Mouse (Mus musculus): ENCODE measurements around the gene Ndufa6.
"Not testable (repeated sequence)": the region's sequence is repeated elsewhere in the genome, so short reads cannot be mapped to it uniquely, and the experiment has no call there.

Gene Ndufa6

DNA sequence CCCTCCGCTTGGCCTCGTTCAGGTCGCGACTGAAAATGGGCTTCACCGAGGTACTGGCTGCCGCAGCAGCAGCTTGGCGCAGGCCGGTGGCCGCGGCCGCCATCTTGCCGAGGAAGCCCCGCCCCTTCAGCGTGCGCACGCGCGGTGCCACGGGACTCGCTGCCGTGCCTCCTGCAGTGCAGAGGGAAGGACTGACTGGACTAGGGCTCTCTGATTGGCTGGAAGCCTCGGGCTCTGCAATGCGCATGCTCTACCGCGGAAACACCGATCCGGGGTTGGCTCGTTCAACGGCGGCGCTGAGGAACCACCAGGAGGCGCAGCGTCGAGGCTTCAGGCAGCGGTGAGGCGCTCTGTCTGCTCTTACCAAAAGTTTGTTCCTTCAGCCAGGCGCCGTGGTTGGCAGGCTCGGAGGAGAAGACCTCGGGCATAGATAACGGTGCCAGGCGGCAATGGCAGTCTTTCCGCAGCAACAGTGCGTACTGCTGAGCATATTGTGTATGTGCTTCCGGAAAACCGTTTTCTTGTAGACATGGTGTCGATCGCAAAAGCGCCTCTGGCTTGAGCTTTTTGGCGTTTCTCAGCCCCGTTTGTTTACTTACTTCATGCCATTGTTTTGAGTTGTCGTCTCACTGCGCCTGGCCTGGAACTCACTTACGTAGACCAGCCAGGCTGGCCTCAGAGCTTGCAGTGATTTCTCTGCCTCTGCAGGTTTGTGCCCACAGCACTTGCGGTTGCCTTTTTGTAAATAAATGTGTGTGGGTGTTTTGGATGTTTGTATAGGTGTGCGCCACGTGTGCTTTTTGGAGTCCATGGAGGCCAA lies at the start of gene Ndufa6:
Gene Ndufa6 (minus strand): TSS at position 197 of the 820 bp plus-strand sequence.
- DNase-seq (ENCODE audit: low spot score in 2 of 2), result peak; percentile 90 to 96

DNA sequence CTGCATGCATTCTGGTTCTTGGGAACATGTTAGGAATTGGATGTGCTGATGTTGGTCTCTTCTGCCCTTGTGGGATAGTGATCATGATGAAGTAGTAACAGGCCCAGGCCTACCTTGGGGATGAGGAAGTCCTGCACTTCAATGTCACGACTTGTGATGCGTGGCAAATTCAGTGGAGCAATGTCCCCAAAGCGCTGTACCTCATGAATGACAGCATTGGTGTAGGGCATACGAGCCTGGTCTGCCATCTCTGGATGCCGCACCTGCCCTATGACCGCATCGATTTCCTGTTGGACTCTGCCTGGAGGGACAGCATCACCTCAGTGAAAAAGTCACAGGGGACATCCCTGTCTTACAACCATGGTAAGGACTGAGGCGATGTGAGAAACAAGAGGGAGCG lies 49.5 kb upstream of the Ndufa6 start:
- DNase-seq (ENCODE audit: low spot score in 2 of 2), result no peak

DNA sequence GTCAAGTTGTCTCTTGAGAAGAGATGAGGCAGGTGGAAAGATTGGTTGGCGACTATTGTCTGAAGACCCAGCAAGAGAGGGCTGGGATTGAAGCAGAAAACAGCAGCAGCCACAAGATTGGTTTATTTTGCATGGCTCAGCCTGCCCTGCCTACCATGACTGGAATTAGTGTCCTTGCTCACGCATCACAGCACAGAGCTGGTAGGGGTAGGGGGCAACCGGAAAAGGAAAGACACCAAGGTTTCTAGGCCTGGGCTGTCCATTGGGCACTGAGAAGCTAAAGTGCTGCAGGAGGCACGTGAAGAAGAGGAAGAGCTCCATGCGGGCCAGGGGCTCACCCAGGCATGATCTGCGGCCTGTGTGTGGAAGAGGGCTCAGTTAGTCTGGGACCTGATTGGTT lies 48.6 kb upstream of the Ndufa6 start:
- DNase-seq (ENCODE audit: low spot score in 2 of 2), result no peak

DNA sequence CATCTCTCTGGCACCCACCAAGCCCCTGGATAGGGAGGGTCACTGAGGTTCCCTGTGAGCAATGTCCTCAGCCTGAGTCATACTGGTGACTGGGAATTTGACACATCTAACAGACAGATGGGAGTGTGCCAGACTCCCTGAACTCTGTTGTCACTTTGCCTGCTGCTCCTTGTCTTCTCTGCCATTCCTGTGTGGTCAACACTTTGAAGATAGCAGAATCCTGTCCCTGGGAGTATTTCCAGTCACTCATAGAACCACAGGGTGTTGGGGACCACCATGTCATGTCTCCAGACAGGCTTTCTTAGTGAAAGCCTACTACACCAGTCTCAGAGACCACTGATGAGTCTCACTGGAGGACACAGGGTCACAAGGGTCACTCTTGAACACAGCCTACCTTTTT lies 48.0 kb upstream of the Ndufa6 start:
- DNase-seq (ENCODE audit: low spot score in 2 of 2), result no peak

DNA sequence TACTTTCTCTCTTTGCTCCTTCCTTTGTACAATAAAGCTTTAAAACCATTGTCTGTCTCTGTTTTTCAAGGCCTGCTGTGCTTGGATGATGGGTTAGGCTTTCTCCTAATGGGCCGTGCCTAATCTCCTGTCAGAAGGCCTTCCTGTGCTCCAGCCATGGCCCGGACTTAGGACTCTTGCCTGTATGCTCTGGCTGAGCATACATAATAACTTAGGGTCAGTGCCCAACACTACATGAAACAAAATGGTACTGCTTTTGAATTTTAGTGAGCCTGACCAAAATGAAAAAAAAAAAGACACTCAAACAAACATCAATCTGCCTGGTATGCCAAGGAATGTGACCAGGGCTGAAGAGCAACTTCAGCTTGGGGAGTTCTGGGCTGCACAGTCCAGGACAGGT lies 47.4 kb upstream of the Ndufa6 start:
- no peak for DNase-seq (ENCODE audit: low spot score in 2 of 2)

DNA sequence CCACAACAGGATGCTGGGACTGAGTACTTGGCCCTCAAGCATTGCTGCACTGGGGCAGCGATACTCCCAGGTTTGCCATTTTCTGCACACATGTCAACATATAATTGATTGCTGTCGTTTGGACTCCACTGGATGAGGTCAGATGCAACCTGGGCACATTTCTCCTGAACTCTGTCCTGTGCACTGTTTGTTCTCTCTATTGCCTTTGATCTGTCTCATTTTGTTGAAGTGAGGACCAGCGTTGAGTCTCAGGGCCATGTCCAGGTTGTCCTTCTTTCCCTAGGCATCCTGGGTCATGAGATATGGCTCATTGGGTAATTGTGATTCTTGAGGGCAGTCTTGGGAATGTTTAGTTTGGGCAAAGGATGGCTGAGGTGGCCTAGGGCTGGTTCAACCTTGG lies 41.8 kb upstream of the Ndufa6 start:
- DNase-seq (ENCODE audit: low spot score in 2 of 2), result not testable (repeated sequence)

DNA sequence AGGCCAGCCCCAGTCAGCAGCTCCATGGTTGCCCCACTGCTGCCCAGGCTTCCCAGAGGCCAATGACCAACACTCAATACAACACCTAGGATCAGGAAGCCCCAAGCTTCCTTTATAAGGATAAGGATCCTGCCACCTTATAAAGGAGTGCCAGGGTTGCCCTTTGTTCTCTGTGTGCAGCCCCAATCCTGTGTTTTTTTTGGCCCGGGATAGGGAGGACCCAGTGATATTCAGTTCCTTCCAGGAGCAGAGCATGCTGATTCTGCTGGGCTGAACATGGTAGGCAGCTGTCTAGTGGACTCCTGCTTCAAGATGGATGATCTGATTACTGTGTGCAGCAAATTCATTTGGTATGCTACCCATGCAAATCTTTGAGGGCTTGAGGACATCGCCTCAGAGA lies 39.8 kb upstream of the Ndufa6 start, which contains the start of gene Cyp2d11:
Gene Cyp2d11 (minus strand): TSS at position 101 of the 400 bp plus-strand sequence.
- not testable (repeated sequence) for DNase-seq (ENCODE audit: low spot score in 2 of 2)

DNA sequence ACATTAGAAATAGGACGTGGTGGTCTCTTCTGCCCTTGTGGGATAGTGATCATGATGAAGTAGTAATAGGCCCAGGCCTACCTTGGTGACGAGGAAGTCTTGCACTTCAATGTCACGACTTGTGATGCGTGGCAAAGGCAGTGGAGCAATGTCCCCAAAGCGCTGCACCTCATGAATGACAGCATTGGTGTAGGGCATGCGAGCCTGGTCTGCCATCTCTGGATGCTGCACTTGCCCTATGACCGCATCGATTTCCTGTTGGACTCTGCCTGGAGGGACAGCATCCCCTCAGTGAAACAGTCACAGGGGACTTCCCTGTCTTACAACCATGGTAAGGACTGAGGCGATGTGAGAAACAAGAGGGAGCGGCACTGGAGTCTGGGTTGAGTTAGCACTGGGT lies 35.8 kb upstream of the Ndufa6 start:
- DNase-seq (ENCODE audit: low spot score in 2 of 2), result not testable (repeated sequence)

DNA sequence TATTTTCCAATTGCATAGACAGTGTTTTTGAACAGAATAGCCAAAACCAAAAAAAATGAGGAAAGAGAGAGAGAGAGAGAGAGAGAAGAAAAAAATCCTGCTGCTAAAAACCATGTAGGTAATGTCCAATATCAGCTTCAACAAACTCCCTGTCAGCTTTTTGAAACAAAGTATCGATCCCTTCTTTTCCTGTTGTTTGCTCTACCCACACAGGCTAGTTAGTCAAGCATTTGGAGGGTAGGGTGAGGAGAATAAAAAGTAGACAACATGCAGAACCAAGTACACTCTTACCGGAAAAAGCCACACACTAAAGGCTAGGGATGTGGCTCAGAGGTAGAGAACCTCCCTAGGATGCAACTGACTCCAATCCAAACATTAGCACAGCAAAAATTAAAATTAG lies 31.6 kb upstream of the Ndufa6 start:
- DNase-seq (ENCODE audit: low spot score in 2 of 2), result no peak

DNA sequence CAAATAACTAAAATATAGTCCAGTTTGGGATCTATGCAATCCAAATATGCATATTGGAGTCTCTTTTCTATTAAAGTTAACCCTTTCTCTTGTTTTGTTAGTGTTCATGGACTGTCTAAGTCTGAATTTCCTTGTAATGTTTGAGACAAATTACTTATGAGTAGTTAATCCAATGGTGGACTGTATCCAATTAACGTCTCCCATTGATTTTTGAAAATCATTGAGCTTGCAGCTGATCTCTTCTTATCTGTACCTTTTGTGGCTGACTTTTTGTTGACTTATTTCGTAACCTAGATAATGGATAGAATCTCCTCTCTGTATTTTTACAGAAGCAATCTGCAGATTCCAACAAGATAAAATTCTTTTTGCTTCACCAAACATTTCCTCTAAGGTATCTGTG lies 28.3 kb upstream of the Ndufa6 start:
- DNase-seq (ENCODE audit: low spot score in 2 of 2), result no peak

DNA sequence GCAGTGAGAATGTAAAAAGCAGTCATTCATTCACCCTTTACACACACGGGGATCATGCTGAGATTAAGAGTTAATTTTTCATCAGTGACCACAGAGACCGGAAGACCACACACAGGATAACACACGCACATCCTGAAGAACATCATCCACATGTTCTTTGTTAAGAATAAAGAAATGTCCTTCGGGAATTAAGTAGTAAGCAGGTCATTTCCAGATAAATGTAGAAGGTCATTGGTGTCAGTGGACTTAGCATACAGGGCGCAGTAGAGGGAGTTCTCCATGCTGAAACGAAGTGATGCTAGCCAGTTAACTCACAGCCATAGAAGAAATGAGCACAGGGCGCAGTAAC lies 26.6 kb upstream of the Ndufa6 start:
- DNase-seq (ENCODE audit: low spot score in 2 of 2), result no peak

DNA sequence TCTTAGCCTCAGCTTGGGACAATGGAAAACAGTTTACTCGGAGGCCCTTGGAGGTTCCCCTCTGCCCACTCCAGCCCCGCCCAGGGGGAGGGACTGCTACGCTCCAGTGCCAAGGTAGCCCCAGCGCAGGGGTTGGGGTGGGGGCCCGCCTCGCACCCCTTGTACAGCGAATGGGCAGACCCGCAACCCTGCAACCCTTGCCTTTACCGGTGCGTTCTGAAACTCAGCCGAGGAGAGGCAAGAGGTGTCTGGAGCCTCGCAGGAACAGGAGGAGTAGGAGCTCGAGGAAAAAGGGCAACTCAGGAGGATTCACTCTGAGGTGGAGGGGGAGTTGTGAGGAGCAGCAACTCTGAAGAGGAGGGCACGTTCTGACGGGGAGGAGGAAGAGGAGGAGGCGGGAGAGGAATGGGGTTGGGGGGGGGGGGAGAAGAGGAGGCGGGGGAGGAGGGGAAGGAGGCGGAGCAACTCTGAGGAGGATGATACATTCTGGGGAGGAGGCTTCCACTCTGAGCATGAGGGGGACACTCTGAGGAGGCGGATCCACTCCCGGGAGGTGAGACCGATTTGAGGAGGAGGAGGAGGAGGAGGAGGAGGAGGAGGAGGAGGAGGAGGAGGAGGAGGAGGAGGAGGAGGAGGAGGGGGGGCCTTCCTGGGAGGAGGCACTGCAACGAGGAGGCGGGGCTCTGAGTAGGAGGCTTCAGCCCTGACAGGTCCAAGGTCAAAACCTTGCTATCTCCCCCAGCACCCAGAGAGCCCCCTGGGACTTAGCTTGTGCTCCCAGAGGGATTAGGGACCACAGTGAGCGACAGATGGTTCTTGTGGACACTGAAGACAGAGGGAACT lies 26.0 kb upstream of the Ndufa6 start, which contains the start of gene Cyp2d22:
Gene Cyp2d22 (minus strand): TSS at position 390 of the 843 bp plus-strand sequence.
- peak; percentile 26 to 57 for DNase-seq (ENCODE audit: low spot score in 2 of 2)

DNA sequence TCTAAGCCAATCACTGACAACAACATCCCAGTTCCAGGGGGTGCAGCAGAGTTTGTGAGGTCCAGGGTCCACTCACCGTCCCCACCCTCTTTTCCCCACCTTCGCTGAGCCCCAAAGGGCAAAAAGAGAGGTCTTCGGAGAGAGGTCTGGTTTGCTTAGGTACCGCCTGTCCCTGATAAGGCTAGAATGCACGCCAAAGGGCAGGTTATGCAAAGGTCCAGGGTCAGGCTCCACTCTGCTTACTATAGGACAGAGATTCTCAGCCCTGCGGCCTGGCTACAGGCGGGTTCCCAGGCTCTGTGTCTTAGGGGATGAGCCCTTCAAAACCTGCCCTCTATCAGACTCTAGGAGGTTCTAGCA lies 25.4 kb upstream of the Ndufa6 start:
- peak in 1 of 2 experiments; percentile 26 for DNase-seq (ENCODE audit: low spot score in 2 of 2)

DNA sequence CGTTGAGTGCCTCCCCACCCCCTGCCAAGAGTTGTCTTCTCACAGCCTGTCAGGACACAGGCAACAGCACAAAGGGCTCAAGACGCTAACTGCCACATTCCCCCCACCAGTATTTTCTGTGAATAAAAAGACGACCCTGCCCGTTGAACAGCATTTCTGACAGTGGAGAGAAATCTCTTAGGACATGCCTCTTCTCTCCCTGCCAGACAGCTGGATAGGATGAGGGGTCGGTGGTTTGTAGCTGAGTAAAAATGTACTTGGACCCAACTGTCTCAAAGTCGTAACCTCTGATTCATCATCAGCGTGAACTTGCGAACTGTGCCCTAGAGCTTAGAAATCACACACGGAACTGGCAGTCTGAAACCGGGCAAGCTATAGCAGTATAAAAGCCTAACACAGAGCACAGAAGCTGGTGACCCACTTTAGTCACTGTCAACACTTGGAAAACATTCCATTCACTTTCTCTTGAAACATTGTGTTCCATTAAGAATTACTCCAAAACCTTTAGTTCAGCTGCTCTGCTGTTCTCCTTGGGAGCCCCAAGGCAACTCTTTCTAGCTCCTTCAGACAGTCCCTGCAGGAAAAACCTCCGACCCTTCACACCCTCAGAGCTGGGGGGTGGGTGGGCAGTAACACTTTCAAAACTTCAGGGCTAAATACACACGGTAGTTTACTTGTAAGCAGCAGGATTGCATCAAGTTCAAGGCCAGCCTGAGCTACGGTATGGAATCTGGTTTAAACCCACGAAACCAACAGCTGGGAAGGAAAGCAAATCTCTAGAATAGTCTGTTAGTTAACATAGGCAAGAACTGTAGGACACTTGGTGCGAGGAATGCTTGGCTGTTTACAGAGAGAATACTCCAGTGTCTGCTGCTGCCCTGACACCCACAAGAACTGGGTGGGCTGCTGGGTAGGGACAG lies 24.4 kb upstream of the Ndufa6 start:
- no peak for DNase-seq (ENCODE audit: low spot score in 2 of 2)

DNA sequence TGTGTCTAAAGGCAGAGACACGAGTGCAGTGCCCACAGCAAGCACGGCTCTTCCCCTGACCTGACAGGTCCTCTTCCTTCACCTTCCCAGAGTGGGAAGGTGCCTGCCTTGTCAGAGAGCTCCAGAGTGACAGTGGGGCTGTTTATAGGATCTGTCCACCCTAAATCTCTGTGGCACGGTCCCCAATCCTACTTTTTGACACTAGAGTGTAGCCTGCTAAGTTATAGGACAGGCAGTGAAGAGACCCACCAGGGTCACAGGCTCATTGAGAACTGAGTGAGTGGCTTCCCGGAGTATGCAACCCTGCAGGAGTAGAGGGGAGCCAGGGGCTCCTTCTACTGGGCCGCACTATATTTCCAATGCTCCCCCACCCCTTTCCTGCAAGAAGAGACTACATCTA lies 23.6 kb upstream of the Ndufa6 start:
- DNase-seq (ENCODE audit: low spot score in 2 of 2), result no peak

DNA sequence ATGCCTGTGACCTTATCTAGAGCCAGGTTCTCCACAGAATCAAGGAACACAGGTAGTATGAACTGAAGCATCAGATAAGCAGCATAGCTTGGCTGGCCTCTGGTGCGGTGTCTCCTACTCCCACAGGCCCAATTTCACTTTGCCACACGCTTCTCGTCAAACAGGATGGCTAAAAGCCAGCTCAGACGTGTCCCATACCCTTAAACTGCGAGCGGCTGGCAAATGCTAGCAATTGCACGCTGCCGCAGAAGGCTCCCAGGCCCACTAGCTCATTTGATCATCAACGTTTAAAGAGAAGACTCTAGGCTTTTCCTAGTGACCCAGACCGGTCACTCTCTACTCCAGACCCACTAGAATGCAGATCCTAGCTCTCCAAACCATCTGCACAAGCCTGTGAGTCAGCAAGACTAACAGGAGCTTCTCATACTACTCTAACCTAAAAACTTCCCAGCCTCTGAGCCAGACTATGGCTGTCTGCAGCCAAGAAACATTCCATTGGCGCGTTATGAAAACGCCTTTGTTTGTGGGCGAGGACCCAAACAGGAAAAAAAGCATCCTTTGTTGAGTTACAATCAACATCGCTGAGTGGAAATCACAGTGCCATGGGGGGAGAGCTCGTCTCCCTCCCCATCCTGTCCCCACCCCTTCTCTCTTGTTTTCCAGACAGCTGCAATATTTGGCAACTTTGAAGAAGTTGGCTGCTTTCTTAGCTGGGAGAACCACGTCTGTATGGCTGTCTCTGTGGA lies 22.4 kb upstream of the Ndufa6 start:
- DNase-seq (ENCODE audit: low spot score in 2 of 2), result peak in 1 of 2 experiments; percentile 56

DNA sequence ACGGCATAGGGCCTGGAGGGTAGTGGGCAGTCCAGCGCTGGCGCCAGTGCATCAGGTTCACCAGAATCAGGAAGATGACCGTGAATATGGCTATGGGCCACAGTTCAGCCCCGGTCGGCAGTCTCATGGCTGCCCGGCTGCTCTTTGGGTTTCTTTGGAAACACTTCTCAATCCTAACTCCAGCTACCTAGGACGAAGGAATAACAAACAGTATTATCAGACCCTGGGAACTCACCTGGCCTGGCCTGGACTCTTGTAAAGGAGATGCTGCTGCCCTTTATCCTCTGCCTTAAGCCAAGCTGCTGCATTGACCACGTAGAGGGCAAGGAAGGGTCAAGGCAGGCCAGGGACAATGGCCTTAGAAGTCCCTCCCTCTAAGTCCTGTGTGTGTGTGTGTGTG lies 21.7 kb upstream of the Ndufa6 start:
- DNase-seq (ENCODE audit: low spot score in 2 of 2), result no peak

DNA sequence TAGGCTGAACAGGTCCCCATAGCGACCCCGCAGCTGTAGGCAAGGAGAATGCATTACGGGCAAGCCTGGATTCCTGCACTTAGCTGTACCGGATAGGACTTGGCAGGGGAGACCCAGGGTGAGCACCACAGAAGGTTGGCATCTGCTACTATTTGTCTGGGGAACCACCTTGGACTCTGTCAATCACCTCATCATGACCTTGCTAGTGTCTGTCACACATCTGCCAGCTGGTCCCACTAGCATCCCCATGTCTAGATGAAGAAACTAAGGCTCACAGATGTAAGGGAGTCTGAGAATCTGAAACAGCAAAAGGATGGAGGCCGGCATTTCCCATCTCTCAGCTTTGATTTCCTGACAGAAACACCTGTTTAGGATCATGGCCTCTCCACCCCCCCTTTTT lies 20.3 kb upstream of the Ndufa6 start:
- DNase-seq (ENCODE audit: low spot score in 2 of 2), result no peak

DNA sequence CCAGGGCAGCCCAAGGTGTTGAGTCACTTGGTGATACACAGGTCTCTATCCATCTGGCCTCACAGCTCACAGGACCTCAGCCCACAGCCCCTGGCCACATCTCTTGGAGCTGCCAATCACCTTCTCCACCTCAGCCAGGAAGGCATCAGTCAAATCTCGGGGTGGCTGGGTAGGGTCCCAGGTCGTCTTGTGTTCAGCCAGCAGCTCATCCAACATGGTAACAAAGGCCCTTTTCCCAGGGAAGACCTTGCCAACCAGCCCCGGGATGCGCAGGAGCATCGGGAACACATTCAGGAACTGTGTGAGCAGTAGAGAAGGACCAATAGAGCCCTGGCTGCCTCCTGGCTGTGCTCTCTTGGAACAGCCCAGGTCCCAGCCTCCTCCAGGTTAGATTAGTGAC lies 18.9 kb upstream of the Ndufa6 start:
- no peak for DNase-seq (ENCODE audit: low spot score in 2 of 2)

DNA sequence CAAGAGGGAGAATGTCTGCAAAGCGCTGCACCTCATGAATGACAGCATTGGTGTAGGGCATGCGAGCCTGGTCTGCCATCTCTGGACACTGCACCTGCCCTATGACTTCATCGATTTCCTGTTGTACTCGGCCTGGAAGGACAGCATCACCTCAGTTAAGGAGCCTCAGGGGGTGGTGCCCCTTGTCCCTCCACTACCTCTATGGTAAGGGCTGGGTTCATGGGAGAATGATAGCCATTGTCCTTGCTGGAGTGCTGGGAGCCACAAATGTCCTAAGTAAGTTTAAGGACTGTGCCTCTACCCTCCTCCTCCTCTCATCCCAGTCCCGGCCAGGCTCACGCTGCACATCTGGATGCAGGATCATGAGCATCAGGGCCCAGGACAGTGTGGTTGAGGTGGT lies 18.3 kb upstream of the Ndufa6 start:
- DNase-seq (ENCODE audit: low spot score in 2 of 2), result no peak

DNA sequence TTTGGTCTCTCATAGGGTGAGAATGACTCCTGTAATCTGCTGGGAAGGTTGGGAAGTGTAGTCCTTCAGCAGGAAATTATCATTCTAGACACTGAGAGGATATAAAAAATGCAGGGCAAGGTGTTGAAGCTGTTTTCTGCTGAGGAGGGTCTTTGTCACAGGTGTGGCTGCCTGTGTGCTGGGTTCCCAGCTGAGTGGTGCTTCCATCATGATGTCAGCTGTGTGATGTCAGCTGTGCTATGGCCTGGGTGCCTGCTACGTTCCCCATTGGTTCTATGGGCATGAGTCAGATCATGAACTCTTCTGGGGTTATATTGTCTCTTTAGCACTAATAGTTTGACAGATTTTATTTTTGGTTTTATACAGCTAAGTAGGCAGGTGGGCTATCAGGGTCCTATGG lies 14.7 kb upstream of the Ndufa6 start:
- DNase-seq (ENCODE audit: low spot score in 2 of 2), result no peak

Data from urinary bladder, postnatal 36 days (tissue).